Mouse (Mus musculus): ENCODE data around the gene Chrna7.
A peak's percentile ranks its signal among the peaks of the same experiment; 100 is the strongest.

Chrna7 gene

GRCm38 (mm10) chr7:63212084-63212723, at the start of gene Chrna7:
Gene Chrna7 (minus strand): TSS chr7:63212569.
- DNase-seq (ENCODE audit: low spot score) = peak; percentile 62

- DNase-seq (ENCODE audit: low spot score) = no peak
These were observed 37.0 kb upstream of the Chrna7 start for GRCm38 (mm10) chr7:63249404-63249803.

- DNase-seq (ENCODE audit: low spot score) = no peak
These were observed 25.6 kb upstream of the Chrna7 start for GRCm38 (mm10) chr7:63237852-63238516.

- DNase-seq (ENCODE audit: low spot score) = no peak
These were observed 12.9 kb upstream of the Chrna7 start for GRCm38 (mm10) chr7:63225066-63225780.

- no peak for DNase-seq (ENCODE audit: low spot score)
These were observed 707 bp downstream of the Chrna7 start for GRCm38 (mm10) chr7:63211641-63212083.

GRCm38 (mm10) chr7:63209501-63209900, 2.9 kb downstream of the Chrna7 start:
- DNase-seq (ENCODE audit: low spot score) = no peak

GRCm38 (mm10) chr7:63207137-63207536, 5.2 kb downstream of the Chrna7 start:
- DNase-seq (ENCODE audit: low spot score) = no peak

- no peak for DNase-seq (ENCODE audit: low spot score)
These were observed 16.8 kb downstream of the Chrna7 start for GRCm38 (mm10) chr7:63195560-63195959.

- DNase-seq (ENCODE audit: low spot score) = no peak
These were observed 22.5 kb downstream of the Chrna7 start for GRCm38 (mm10) chr7:63189647-63190534.

GRCm38 (mm10) chr7:63170063-63170787, 42.1 kb downstream of the Chrna7 start:
- DNase-seq (ENCODE audit: low spot score) = no peak

- DNase-seq (ENCODE audit: low spot score) = no peak
These were observed 47.8 kb downstream of the Chrna7 start for GRCm38 (mm10) chr7:63164617-63165016.

- no peak for DNase-seq (ENCODE audit: low spot score)
These were observed 50.0 kb downstream of the Chrna7 start for GRCm38 (mm10) chr7:63162272-63162864.

GRCm38 (mm10) chr7:63153239-63153638, 59.1 kb downstream of the Chrna7 start:
- DNase-seq (ENCODE audit: low spot score) = no peak

GRCm38 (mm10) chr7:63148740-63149139, 63.6 kb downstream of the Chrna7 start:
- no peak for DNase-seq (ENCODE audit: low spot score)

GRCm38 (mm10) chr7:63148321-63148720, 64.0 kb downstream of the Chrna7 start:
- no peak for DNase-seq (ENCODE audit: low spot score)

- DNase-seq (ENCODE audit: low spot score) = no peak
These were observed 89.8 kb downstream of the Chrna7 start for GRCm38 (mm10) chr7:63122547-63122946.

GRCm38 (mm10) chr7:63113671-63114070, 98.7 kb downstream of the Chrna7 start:
- DNase-seq (ENCODE audit: low spot score) = no peak

GRCm38 (mm10) chr7:63113252-63113651, 99.1 kb downstream of the Chrna7 start:
- DNase-seq (ENCODE audit: low spot score) = no peak

GRCm38 (mm10) chr7:63109348-63109747, 103.0 kb downstream of the Chrna7 start:
- DNase-seq (ENCODE audit: low spot score) = no peak

GRCm38 (mm10) chr7:63085954-63086353, 126.4 kb downstream of the Chrna7 start:
- DNase-seq (ENCODE audit: low spot score) = no peak

Measured in left cerebral cortex, adult 11 months (tissue).